Mouse (Mus musculus): ENCODE results near the gene Fam160a1. TPM values are rescaled to one million over a fixed set of nuclear protein-coding genes. Genes with fewer than 3 reads are reported as not detected.

The Fam160a1 gene
- polyA plus RNA-seq, 1 experiment from 2014 or later: 0.25 TPM

DNA sequence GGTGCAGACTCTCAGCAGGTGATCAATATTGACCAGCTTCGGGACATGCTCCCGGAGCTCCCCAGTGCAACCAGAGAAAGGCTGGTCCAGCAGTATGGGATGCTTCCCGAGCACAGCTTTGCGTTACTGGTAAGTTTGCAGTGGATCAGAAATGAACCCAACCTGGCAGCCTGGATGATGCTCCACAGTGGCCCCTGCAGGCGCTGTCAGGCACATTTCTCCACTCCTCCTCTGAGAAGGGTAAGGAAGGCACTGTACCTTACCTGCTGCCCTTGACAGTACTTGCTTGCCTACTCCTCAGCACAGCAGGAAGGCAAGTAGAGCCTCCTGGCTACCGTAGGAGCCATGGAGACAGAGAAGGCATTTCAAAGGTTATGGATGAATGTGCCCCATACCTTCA, 198.2 kb downstream of the Fam160a1 start:
- Histone ChIP-seq H3K4me1 (replicated peaks) (peaks cover 5% of the 10 kb centered on the region), H3K9ac (no peak overlapping the region), H3K9me3 (replicated peaks) (no peaks in the 10 kb centered on the region), H3K27ac (no peak overlapping the region), H3K27me3 (no peaks in the 10 kb centered on the region), H3K4me2 (no peak overlapping the region), H3K4me3 (replicated peaks) (no peak overlapping the region), H3K36me3 (peaks cover 15% of the 10 kb centered on the region)
- DNase-seq (no peak), ATAC-seq (ENCODE audit: low read depth) (no peak)
- 86% methylated on average over 6 of the region's 6 CpGs for WGBS (ENCODE audit: insufficient replicate concordance)

DNA sequence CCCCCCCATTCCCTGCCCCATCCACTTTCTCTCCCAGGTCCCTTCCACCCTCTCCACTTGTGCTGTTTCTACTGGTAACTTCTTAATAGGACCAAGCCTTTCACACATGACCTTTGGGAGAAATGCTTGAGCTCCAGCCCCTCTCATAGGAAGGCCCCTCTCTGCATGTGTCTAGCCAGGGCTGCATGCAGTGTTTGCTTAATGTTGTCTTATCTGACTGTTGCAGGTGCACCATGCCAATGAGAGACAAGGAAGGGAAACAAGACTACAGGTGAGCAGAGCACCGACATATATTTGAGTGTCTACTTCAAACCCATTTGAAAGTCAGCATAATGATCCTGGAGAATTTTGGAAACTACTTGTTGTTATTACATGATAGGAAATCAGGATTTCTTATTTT, 200.7 kb downstream of the Fam160a1 start:
- Histone ChIP-seq H3K27me3 (no peaks in the 10 kb centered on the region), H3K27ac (no peak overlapping the region), H3K9me3 (replicated peaks) (no peaks in the 10 kb centered on the region), H3K4me1 (replicated peaks) (peaks cover 5% of the 10 kb centered on the region), H3K4me3 (replicated peaks) (no peak overlapping the region), H3K36me3 (peaks cover 14% of the 10 kb centered on the region), H3K9ac (no peak overlapping the region), H3K4me2 (no peak overlapping the region)
- ATAC-seq (ENCODE audit: low read depth) (peak; percentile 63), DNase-seq (peak; percentile 7)
- WGBS (ENCODE audit: insufficient replicate concordance): 33% methylated on average over 1 of the region's 1 CpGs

Other genes with a start within 250 kb of the Fam160a1 start
- 17.8 and 19.9 TPM in 2 replicates for gene Gatb, start 243.2 kb downstream of the Fam160a1 start, polyA plus RNA-seq (2015; fragmentation: Nextera tagmentation; extraction: Ambion mirVana)
- gene Glt28d2, start 70.2 kb upstream of the Fam160a1 start, polyA plus RNA-seq (2015; fragmentation: Nextera tagmentation; extraction: Ambion mirVana): 0.09 and 0.17 TPM in 2 replicates
- gene Gm37240, start 70.2 kb upstream of the Fam160a1 start, polyA plus RNA-seq (2015; fragmentation: Nextera tagmentation; extraction: Ambion mirVana): 0.21 TPM in 1 of 2 replicates, not detected in the other
- 6.2 and 6.9 TPM in 2 replicates for gene Sh3d19, start 153.8 kb upstream of the Fam160a1 start, polyA plus RNA-seq (2015; fragmentation: Nextera tagmentation; extraction: Ambion mirVana)
- not detected in 2 replicates for gene Prss48, start 185.2 kb upstream of the Fam160a1 start, polyA plus RNA-seq (2015; fragmentation: Nextera tagmentation; extraction: Ambion mirVana)

All from liver, embryonic 13.5 days (tissue).